Mouse (Mus musculus): Measurements from ENCODE around the gene Pef1.

DNA sequence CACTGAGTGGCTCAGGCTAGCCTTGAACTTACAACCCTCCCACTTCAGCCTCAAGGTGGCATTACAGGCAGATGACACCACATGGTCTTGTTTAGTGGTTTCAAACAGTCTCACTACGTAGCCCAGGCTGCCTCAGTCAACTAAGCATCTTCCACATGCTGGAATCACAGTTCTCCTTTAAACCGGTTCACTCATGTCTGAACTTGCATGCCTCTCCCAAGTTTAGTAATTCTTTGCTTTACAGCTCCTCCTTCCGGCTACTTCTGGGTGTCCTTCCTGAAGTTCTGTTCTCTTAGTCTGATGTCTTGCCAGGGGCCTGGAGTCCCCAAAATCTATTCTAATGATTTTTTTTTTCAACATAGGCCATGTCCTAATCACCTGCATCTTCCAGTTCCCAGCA, 51.9 kb downstream of the Pef1 start:
- TF ChIP-seq POLR2A (IDR thresholded peaks at IDR 0.05; ENCODE audit: low read depth, low read length) (no peak), CTCF (IDR thresholded peaks at IDR 0.05; ENCODE audit: extremely low read depth, insufficient read depth, insufficient read length, insufficient replicate concordance) (no peak)

Measured in spleen, adult 2 months (tissue).